Mouse (Mus musculus): ENCODE data around the gene Rab25. TPM values are rescaled to one million over a fixed set of nuclear protein-coding genes. Genes with fewer than 3 reads are reported as not detected.

Rab25 gene
- polyA plus RNA-seq, 1 experiment from 2014 or later, result 0.15 TPM

DNA sequence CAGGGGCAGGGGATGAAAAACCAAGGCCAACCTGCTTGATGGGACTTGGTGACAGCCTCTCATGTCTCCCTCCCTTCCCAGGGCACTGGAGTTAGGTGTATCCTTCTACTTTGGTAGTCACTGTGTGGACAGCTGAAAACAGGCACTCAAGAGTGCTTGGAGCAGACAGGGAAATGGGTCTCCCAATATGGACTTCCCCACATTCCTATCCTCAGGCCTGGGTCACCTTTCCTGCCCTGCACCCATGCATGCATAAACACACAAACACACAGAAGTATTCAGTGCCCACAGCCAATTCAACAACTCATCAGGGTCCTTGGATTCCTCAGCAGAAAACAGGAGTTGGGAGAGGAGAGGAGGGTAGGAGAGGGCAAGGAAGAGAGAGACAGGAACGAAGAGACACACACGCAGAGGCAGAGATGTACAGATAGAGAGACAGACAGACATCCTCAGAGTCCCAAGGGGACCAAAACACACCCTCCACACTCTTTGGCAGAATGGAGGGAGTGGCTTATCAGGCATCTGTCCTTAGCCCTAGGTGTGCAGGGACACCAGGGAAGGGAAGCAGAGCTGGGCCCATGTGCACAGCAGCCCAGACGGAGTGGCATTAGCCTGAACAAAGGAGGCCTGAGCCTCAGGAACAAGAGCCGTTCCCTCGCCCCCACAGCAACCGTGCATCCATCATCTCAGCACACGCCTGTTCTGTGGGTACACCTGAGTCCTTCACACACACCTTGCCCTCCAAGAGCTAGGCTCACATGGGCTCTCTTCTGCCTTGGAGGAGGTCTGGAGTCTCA, 18.7 kb downstream of the Rab25 start:
- Histone ChIP-seq H3K27me3 (no peaks in the 10 kb centered on the region), H3K36me3 (peaks cover 7% of the 10 kb centered on the region; the same call in 1 of the 2 replicates), H3K27ac (replicated peaks) (peak overlapping the region; percentile 100), H3K4me3 (peak overlapping the region; percentile 93), H3K9ac (replicated peaks) (peak overlapping the region; percentile 99), H3K4me1 (peaks cover 61% of the 10 kb centered on the region), H3K9me3 (no peaks in the 10 kb centered on the region), H3K4me2 (replicated peaks) (peak overlapping the region; percentile 91)
- no peak for ATAC-seq (replicated peaks)
- WGBS, result 16% methylated on average over 7 of the region's 7 CpGs

DNA sequence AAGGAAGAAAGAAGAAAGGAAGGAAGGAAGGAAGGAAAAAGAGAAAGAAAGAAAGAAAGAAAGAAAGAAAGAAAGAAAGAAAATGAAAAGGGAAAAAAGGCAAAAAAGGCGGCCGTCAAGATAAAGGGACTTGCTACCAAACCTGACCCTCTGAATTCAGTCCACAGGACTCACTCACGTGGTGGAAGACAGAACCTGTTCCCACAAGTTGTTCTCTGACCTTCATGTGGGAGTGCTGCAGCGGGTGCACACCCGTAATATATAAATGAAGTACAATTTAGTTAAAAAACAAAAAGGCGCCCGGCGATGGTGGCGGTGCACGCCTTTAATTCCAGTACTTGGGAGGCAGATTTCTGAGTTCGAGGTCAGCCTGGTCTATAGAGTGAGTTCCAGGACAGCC, 19.5 kb downstream of the Rab25 start:
- no peaks in the 10 kb centered on the region for H3K27me3 ChIP-seq
- WGBS, result 76% methylated on average over 11 of the region's 11 CpGs
- no peak overlapping the region; the same call in 1 of the 2 replicates for H3K4me3 ChIP-seq
- peak overlapping the region; percentile 99; the same call in 1 of the 2 replicates for H3K9ac ChIP-seq (replicated peaks)
- no peak for ATAC-seq (replicated peaks)
- no peaks in the 10 kb centered on the region for H3K9me3 ChIP-seq
- peak overlapping the region; percentile 91 for H3K4me2 ChIP-seq (replicated peaks)
- peaks cover 10% of the 10 kb centered on the region; the same call in 1 of the 2 replicates for H3K36me3 ChIP-seq
- H3K4me1 ChIP-seq, result peaks cover 59% of the 10 kb centered on the region
- H3K27ac ChIP-seq (replicated peaks), result peak overlapping the region; percentile 100; the same call in 1 of the 2 replicates

DNA sequence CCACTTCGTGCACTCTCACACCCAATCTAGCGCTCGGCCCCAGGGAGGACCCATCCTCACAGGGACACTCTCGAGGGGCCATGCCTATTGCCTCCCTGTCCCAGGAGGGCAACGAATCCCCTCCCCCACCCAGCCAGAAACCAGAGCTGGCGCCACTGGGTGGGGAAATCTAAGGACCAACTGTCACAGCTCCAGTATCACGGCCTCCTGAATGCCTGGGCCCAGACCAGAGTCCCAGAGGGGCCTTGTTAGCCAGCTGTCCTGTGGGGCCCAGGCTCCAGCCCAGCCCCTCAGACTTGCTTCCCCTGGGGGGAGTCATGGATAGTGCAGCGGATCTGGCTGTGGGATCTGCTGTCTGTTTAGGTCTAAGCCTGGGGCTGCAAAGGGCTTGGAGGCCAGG, 20.5 kb downstream of the Rab25 start:
- ATAC-seq (replicated peaks), result no peak
- H3K4me2 ChIP-seq (replicated peaks), result peak overlapping the region; percentile 38
- H3K27me3 ChIP-seq, result no peaks in the 10 kb centered on the region
- peak overlapping the region; percentile 67 for H3K27ac ChIP-seq (replicated peaks)
- WGBS, result 39% methylated on average over 8 of the region's 8 CpGs
- peak overlapping the region; percentile 40 for H3K9ac ChIP-seq (replicated peaks)
- H3K4me1 ChIP-seq, result peaks cover 59% of the 10 kb centered on the region
- peaks cover 15% of the 10 kb centered on the region for H3K36me3 ChIP-seq
- H3K4me3 ChIP-seq, result peak overlapping the region; percentile 18
- no peaks in the 10 kb centered on the region for H3K9me3 ChIP-seq

DNA sequence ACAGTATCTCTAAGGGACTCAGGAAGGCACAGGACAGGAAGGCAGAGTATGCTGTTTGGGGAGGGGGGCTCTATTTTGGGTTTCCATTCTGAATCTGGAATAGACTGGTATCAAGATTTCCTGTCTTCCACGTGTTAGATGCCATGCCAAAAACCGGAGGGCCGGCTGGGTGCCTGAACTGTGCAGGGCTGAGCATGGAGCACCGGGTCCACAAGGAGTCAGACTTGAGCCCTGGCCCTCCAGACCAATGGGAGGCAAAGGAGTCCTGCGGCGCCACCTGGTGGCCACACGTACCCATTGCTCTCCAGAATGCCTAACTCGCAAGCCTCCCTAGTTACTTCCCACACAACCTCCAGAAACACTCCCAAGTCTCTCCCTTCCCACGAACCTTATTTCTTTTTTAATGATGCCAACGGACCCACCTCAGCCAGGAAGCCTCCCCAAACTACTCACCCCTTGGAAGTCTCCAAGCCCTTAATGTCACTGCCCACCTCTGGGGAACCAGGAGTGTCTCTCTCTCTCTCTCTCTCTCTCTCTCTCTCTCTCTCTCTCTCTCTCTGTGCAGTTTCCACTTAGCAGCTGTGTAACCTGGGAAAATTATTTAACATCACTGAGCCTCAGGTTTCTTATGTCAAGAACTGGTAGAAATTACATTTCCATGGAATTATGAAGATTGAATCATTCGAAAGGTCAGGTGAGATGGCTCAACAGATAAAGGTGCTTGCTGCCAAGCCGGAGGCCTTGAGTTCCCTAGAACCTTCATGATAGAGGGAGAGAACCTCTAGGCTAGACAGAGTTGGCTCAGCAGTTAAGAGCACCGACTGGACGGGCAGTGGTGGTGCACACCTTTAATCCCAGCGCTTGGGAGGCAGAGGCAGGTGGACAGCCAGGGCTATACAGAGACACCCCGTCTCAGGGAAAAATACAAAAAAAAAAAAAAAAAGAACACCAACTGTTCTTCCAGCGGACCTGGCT, 21.7 kb downstream of the Rab25 start:
- H3K27ac ChIP-seq (replicated peaks), result peak overlapping the region; percentile 67
- H3K4me2 ChIP-seq (replicated peaks), result peak overlapping the region; percentile 26
- peaks cover 15% of the 10 kb centered on the region for H3K36me3 ChIP-seq
- H3K4me1 ChIP-seq, result peaks cover 59% of the 10 kb centered on the region
- peak overlapping the region; percentile 16 for H3K4me3 ChIP-seq
- H3K9ac ChIP-seq (replicated peaks), result peak overlapping the region; percentile 26; the same call in 1 of the 2 replicates
- peak; percentile 57 for ATAC-seq (replicated peaks)
- H3K27me3 ChIP-seq, result no peaks in the 10 kb centered on the region
- WGBS, result 30% methylated on average over 17 of the region's 17 CpGs
- no peaks in the 10 kb centered on the region for H3K9me3 ChIP-seq

DNA sequence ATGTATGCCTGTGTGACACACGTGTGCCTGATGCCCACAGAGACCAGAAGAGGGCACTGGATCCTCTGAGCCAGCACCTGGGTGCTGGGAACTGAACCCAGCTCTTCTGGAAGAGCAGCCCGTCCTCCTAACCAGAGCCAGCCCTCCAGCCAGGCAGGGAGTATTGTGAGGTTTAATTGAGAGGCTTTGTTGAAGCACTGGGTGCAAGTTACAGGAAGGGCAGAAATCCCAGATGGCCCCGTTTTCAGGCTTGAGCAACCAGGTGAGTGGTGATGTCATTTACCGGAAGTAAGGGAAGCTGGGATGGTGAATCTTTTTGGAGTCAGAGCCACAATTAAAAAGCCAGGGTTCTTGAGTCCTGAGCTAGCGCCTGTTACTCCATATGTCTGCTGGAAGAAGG, 23.1 kb downstream of the Rab25 start:
- WGBS, result 89% methylated on average over 5 of the region's 5 CpGs
- ATAC-seq (replicated peaks), result no peak
- Histone ChIP-seq H3K4me3 (no peak overlapping the region), H3K4me2 (replicated peaks) (no peak overlapping the region), H3K27me3 (no peaks in the 10 kb centered on the region), H3K36me3 (peaks cover 15% of the 10 kb centered on the region), H3K9ac (replicated peaks) (no peak overlapping the region), H3K4me1 (peaks cover 53% of the 10 kb centered on the region), H3K9me3 (no peaks in the 10 kb centered on the region), H3K27ac (replicated peaks) (no peak overlapping the region)

DNA sequence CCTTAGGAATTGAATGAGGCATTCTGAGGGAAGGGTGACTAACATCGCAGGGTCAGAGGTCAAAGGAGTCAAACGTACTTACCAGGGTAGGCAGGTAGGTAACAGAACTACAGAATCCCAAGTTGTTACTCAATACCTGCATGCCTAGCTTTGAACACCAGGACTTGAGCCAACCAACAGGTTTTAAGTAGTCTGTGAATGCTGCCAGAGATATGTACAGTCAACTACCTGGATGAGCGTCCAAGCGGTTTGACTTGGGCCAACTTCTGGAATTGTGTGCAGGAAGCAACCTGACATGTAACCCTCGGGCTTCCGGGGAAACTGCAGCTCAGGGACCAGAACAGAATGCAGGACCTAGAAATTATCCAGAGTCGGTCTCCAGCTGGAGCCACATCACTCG, 25.1 kb downstream of the Rab25 start:
- H3K4me1 ChIP-seq, result peaks cover 34% of the 10 kb centered on the region
- ATAC-seq (replicated peaks), result no peak
- no peak overlapping the region for H3K9ac ChIP-seq (replicated peaks)
- H3K36me3 ChIP-seq, result peaks cover 15% of the 10 kb centered on the region
- H3K27ac ChIP-seq (replicated peaks), result no peak overlapping the region
- WGBS, result 90% methylated on average over 8 of the region's 8 CpGs
- no peaks in the 10 kb centered on the region for H3K9me3 ChIP-seq
- H3K4me3 ChIP-seq, result no peak overlapping the region
- H3K4me2 ChIP-seq (replicated peaks), result no peak overlapping the region
- no peaks in the 10 kb centered on the region for H3K27me3 ChIP-seq

DNA sequence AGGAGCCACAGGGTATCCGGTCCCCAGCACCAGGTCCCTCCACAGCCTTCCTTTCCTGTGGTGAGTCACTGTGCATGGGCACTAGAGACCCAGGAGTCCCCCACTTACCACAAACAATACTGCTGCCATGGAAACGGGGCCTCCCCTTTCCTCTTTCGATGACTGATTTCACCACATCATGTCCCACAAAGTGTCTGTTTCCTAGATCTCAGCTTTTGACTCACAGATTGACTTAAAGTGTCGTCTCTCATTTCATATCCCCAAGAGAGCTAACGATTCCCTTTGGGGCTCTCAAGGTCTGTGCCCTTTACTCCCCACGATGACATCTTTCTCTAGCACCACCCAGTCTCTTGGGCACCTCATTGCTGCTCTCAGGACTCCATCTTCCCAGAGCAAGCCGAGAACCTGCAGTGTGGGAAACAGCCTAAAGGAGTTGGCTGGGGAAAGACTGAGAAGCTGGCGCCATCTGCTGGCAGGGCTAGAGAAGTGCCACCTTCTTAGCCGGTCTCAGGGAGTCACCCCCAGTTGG, 26.2 kb downstream of the Rab25 start:
- Histone ChIP-seq H3K4me2 (replicated peaks) (no peak overlapping the region), H3K27me3 (no peaks in the 10 kb centered on the region), H3K4me3 (no peak overlapping the region), H3K9ac (replicated peaks) (no peak overlapping the region), H3K4me1 (peaks cover 23% of the 10 kb centered on the region), H3K36me3 (peaks cover 15% of the 10 kb centered on the region), H3K9me3 (no peaks in the 10 kb centered on the region), H3K27ac (replicated peaks) (no peak overlapping the region)
- no peak for ATAC-seq (replicated peaks)
- 31% methylated on average over 9 of the region's 9 CpGs for WGBS

DNA sequence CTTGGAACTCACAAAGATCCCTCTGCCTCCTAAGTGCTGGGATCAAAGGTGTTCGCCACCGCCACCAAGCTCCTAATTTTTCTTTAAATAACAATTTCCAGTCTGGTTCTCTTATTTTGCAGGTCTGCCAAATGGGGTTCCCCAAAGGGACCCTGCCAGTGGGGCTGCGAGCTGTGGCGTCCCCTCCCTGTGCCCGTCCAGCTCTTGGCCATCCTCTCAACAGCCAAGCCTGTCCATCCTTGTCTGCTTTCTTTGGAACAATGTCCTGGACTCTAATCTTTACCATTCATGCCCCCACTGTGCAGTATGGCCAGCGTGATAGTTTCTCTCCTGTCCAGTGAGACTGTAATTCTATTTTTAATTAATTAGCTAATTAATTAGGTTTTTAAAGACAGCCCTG, 26.9 kb downstream of the Rab25 start:
- Histone ChIP-seq H3K27me3 (no peaks in the 10 kb centered on the region), H3K4me3 (no peak overlapping the region), H3K4me1 (peaks cover 16% of the 10 kb centered on the region), H3K9me3 (no peaks in the 10 kb centered on the region), H3K4me2 (replicated peaks) (no peak overlapping the region), H3K9ac (replicated peaks) (no peak overlapping the region), H3K36me3 (peaks cover 15% of the 10 kb centered on the region), H3K27ac (replicated peaks) (no peak overlapping the region)
- 87% methylated on average over 6 of the region's 6 CpGs for WGBS
- ATAC-seq (replicated peaks), result no peak

DNA sequence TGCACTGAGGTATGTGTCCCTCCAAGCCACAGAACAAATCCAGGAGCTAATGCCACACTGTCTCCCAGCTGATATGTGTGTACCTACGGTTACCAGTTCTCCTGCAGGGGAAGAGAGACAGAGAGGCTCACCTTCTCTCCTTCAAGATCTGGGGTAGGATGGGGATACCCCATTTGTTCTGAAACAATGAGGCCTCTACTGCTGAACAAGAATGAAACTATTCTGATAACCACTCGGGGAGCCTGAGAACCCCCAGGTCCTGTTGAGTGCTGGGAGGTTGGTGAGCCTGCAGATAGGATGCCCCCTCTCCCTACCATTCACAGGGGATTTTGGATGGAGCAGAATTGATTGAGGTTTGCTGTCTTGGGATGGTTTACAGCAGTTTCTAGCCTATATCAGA, 28.0 kb downstream of the Rab25 start:
- no peaks in the 10 kb centered on the region for H3K27me3 ChIP-seq
- ATAC-seq (replicated peaks), result no peak
- H3K9me3 ChIP-seq, result no peaks in the 10 kb centered on the region
- H3K36me3 ChIP-seq, result peaks cover 15% of the 10 kb centered on the region
- WGBS, result 79% methylated on average over 2 of the region's 2 CpGs
- peaks cover 7% of the 10 kb centered on the region for H3K4me1 ChIP-seq
- no peak overlapping the region for H3K9ac ChIP-seq (replicated peaks)
- H3K4me2 ChIP-seq (replicated peaks), result no peak overlapping the region
- no peak overlapping the region for H3K27ac ChIP-seq (replicated peaks)
- no peak overlapping the region for H3K4me3 ChIP-seq

DNA sequence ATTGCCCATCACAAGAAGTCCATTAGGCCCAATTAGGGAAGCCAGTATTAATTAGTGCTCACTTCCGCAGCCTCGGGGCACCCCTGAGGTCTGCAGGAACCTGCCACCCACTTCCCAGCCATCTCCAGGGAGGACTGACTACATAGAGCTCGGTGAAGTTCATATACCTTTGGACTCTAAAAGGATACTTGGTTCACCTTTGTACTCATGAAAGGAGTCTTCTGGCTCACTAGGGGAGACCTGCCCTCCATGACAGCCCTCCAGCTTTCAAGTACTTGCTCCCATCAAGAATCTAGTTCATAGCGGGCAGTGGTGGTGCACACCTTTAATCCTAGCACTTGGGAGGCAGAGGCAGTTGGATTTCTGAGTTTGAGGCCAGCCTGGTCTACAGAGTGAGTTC, 29.7 kb downstream of the Rab25 start:
- no peaks in the 10 kb centered on the region for H3K9me3 ChIP-seq
- no peaks in the 10 kb centered on the region for H3K27me3 ChIP-seq
- no peak overlapping the region for H3K4me3 ChIP-seq
- no peak overlapping the region for H3K9ac ChIP-seq (replicated peaks)
- H3K4me2 ChIP-seq (replicated peaks), result no peak overlapping the region
- H3K4me1 ChIP-seq, result peaks cover under 1% of the 10 kb centered on the region; the same call in 1 of the 2 replicates
- peaks cover 5% of the 10 kb centered on the region; the same call in 1 of the 2 replicates for H3K36me3 ChIP-seq
- no peak for ATAC-seq (replicated peaks)
- H3K27ac ChIP-seq (replicated peaks), result no peak overlapping the region
- WGBS, result 54% methylated on average over 4 of the region's 4 CpGs

DNA sequence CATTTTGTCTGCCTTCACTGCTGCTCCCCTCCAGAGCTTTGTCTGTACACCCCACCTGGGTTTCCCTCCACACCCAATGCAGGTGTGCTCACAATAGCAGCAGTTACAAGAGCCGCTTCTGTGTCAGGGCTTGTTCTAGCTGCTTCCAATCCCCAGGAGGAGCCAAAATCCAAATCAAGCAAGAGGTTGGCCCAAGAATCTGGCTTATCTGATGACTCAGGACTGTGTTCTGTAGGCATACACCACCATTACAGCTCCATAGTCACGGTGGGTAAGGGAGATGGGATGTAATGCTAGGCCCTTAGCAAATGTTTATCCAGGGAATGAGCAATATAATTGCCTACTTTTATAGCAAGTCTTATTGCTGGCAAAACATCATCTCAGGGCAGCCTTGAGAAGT, 31.7 kb downstream of the Rab25 start:
- ATAC-seq (replicated peaks), result no peak
- Histone ChIP-seq H3K36me3 (no peaks in the 10 kb centered on the region), H3K9me3 (no peaks in the 10 kb centered on the region), H3K4me1 (peaks cover 17% of the 10 kb centered on the region), H3K27ac (replicated peaks) (no peak overlapping the region), H3K27me3 (no peaks in the 10 kb centered on the region), H3K9ac (replicated peaks) (no peak overlapping the region), H3K4me2 (replicated peaks) (no peak overlapping the region), H3K4me3 (no peak overlapping the region)
- WGBS, result 87% methylated on average over 2 of the region's 2 CpGs

DNA sequence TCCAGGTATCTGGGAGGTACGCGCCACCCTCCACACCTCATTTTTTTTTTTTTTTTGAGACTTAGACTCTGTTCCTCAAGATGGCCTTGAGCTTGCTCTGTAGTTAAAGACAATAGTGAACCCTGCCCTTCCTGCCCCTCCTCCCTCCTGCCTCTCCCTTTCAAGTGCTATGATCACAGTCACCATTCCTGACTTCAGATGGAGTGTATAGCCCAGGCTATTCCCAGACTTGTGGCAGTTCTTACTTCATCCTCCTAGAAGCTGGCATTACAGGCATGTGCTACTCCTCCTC, 33.1 kb downstream of the Rab25 start:
- peaks cover 25% of the 10 kb centered on the region for H3K4me1 ChIP-seq
- H3K27me3 ChIP-seq, result no peaks in the 10 kb centered on the region
- 95% methylated on average over 2 of the region's 2 CpGs for WGBS
- H3K9ac ChIP-seq (replicated peaks), result no peak overlapping the region
- no peak overlapping the region for H3K27ac ChIP-seq (replicated peaks)
- no peak for ATAC-seq (replicated peaks)
- H3K9me3 ChIP-seq, result no peaks in the 10 kb centered on the region
- no peak overlapping the region for H3K4me2 ChIP-seq (replicated peaks)
- no peak overlapping the region for H3K4me3 ChIP-seq
- H3K36me3 ChIP-seq, result no peaks in the 10 kb centered on the region
